Mouse (Mus musculus) ZHBTc4 (cell line): ENCODE results near the gene Dact1.

ENCODE experiments used
- DNase-seq: peaks from one replicate; pipeline ENCODE4 v3.0.0-alpha.2; 2011; ENCODE audit warnings: low read depth, low spot score

Gene Dact1

DNA sequence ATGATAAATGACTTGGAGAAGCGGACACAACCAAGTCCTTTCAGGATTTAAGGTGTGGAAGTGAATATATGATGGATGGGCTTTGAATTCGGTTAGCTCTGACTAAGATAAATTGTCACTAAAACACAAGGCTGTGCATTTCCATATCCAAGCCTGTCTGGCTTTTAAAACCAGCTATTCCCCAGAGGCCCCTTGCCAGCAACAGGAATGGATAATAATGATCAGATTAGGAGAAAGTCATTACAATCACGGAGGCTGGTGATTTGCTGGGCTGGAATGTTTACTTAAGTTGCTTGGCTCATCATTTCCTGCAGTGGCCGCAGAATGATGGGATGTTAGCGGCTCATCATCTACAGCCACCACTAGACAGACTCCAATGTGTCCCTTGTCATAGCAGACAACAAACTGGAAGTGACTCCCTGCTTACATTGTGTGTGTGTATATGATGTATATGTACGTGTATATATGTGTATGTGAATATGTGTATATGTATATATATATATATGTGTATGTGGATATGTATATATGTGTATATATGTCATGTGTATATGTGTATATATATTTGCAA lies 28.3 kb downstream of the Dact1 start:
- DNase-seq = no peak

GRCm38 (mm10) chr12:71339142-71339848 lies 29.6 kb downstream of the Dact1 start:
- DNase-seq = no peak

- DNase-seq = peak; percentile 45
Observed at GRCm38 (mm10) chr12:71342397-71342796, 32.7 kb downstream of the Dact1 start.

GRCm38 (mm10) chr12:71345471-71345870 lies 35.8 kb downstream of the Dact1 start:
- DNase-seq = no peak

GRCm38 (mm10) chr12:71346071-71346470 lies 36.4 kb downstream of the Dact1 start:
- DNase-seq = no peak

GRCm38 (mm10) chr12:71348401-71348896 lies 38.8 kb downstream of the Dact1 start:
- peak; percentile 93 for DNase-seq

DNA sequence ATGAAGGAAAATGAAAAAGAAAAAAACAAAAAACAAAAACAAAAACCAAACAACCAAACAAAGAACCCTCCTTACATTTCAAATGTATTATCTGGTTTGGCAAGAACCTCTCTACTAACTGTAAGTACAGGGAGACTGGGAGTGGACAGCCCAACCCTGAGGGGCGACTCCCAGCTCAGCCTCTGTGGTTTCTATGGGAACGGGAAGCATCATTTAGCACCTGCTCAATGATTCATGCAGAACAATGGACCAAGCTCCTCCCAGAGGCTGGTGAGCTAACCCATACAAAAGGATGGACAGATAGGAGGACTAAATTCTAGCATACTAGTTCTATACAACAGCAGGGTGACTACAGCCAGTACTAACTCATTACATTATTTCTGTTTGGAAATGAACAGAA lies 40.4 kb downstream of the Dact1 start:
- peak; percentile 78 for DNase-seq

GRCm38 (mm10) chr12:71354656-71355055 lies 45.0 kb downstream of the Dact1 start:
- DNase-seq = no peak

GRCm38 (mm10) chr12:71355092-71355491 lies 45.4 kb downstream of the Dact1 start:
- DNase-seq = no peak

- peak; percentile 86 for DNase-seq
Observed at GRCm38 (mm10) chr12:71361616-71362015, 51.9 kb downstream of the Dact1 start.

GRCm38 (mm10) chr12:71362425-71362824 lies 52.7 kb downstream of the Dact1 start:
- no peak for DNase-seq

DNA sequence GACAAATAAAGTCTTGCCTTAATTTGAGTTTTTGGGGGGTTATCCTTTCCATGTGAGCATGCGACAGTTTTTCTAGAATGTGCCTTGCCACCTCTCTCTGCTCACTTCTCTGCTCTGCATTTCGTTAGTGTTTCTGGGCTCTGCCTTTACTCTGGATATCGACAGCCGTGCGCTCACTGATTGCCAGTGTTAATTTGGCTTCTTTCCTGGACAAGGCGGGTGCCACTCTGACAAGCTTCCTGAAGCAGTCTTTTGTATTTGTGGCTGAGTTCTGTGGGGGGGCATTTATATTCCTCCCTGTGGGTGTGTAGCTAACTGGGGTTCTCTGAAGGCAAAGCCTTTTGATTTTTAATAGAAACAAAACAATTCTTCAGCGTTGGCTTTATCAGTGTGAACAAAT lies 54.4 kb downstream of the Dact1 start:
- DNase-seq = no peak

DNA sequence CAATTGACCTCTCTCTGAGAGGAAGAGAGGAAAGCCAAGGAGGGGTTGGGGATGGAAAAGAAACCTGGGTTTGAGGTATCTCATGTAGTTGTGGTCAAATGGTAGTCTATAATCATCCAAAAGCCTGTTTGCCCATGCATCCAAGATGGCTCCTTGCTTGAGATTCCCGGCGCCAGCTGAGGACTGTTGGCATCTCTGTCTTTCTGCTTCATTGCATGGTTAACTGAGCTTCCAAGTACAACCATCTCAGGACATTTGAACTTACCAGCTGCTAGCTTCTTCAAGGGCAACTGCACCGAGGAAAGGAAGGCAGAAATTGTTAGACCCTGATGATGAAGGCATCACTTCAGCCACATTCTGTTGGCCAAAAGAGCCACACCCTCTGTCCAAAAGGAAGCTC lies 54.8 kb downstream of the Dact1 start:
- no peak for DNase-seq

DNA sequence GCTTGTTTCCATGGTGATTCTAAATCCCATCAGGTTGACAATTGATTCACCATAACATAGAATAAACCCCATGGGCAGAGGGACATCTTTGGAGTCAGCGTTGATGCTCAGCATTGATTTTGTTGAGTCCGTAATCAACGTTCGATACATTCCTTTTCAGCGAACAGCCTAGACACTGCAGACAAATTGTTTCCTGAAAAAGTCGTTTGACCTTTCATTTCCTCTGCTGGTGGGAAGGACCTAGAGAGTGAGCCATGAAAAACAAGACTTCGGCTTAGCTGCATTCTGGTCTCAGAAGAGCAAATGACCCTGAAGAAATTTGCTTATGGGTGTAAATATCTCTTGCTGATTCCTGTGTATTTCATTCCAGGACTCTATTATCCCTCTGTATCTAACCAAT lies 55.5 kb downstream of the Dact1 start:
- no peak for DNase-seq

DNA sequence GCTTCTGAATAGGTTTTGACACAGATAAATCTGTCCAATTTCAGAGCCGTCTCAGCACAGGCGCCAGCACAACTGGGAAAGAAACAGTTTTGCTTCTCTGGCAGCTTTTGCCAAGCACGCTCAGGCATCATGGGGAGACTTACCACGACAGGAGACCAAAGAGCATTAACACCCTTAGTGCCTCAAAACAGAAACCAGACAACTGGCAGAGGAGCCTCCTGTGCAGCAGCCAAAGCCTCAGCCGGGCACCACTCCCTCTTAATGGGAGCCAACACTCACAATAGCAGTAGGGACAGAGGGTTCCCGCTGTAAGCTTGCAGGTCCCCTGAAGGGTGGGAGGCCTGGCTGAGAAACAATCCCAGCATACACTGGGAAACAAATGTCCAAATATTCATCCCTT lies 56.5 kb downstream of the Dact1 start:
- DNase-seq = no peak

- no peak for DNase-seq
Observed at GRCm38 (mm10) chr12:71368631-71369030, 58.9 kb downstream of the Dact1 start.
